Mouse (Mus musculus): ENCODE measurements around the gene Crygn. TPM values are rescaled to one million over a fixed set of nuclear protein-coding genes. Genes with fewer than 3 reads are reported as not detected.

Crygn gene
- total and polyA plus RNA-seq, 3 experiments = 2.0 TPM; not detected in 2

GRCm38 (mm10) chr5:24781048-24781447 is 23.2 kb upstream of the Crygn start:
- Histone ChIP-seq H3K4me3 (replicated peaks in 1 of 3; ENCODE audit: low read depth in 2 of 3, low read length in 2 of 3, poor library complexity in 1 of 3) (no peak overlapping the region), H3K27ac (ENCODE audit: insufficient read depth, low read depth) (no peak overlapping the region), H3K4me2 (ENCODE audit: insufficient read depth, low read depth, poor library complexity, severe bottlenecking) (no peak overlapping the region), H3K9me3 (replicated peaks; ENCODE audit: low read length) (peaks cover 26% of the 10 kb centered on the region), H3K9ac (ENCODE audit: insufficient read depth, low read depth) (no peak overlapping the region), H3K4me1 (ENCODE audit: control insufficient read depth in 1 of 2, insufficient read depth in 2 of 2) (peaks cover 5 to 17% of the 10 kb centered on the region in 2 experiments; a peak in 2 of 4 replicates), H3K27me3 (replicated peaks) (no peaks in the 10 kb centered on the region), H3K36me3 (replicated peaks in 1 of 2; ENCODE audit: control insufficient read depth in 1 of 2, insufficient read depth in 1 of 2, low read length in 1 of 2) (no peaks in the 10 kb centered on the region), H3K79me2 (replicated peaks; ENCODE audit: control insufficient read depth, extremely low read depth, insufficient read depth, poor library complexity, severe bottlenecking) (no peaks in the 10 kb centered on the region)
- dilution Hi-C loops (cut with MboI; ENCODE audit: extremely low pct_ligation_motif_present, extremely low pct_unique_long_range_greater_than_20kb, low sequenced_read_pairs) = no loop called here
- DNase-seq (ENCODE audit: extremely low read depth) = peak; percentile 34
- TF ChIP-seq IRF4 (IDR thresholded peaks at IDR 0.05; ENCODE audit: low read depth, low read length) (no peak), ETS1 (conservative IDR thresholded peaks at IDR 0.05; ENCODE audit: low read depth, low read length) (no peak), ZKSCAN1 (IDR thresholded peaks at IDR 0.05; ENCODE audit: borderline replicate concordance, low read depth, low read length) (no peak), NELFE (IDR thresholded peaks at IDR 0.05; ENCODE audit: low read depth, low read length) (no peak), TBP (conservative IDR thresholded peaks at IDR 0.05; ENCODE audit: low read depth, low read length) (no peak), SIN3A (IDR thresholded peaks at IDR 0.05; ENCODE audit: low read length) (no peak), MYC (IDR thresholded peaks at IDR 0.05; ENCODE audit: low read depth, low read length) (no peak), MAX (IDR thresholded peaks at IDR 0.05; ENCODE audit: low read length) (no peak)
- in situ Hi-C loops (cut with MboI; ENCODE audit: low pct_ligation_motif_present, low pct_unique_long_range_greater_than_20kb, low sequenced_read_pairs) = loop anchor here (5.0 kb wide), 1 partner anchor 109 kb away; no protein-coding TSS in a partner anchor

- H3K4me3 ChIP-seq (replicated peaks in 1 of 3; ENCODE audit: low read depth in 2 of 3, low read length in 2 of 3, poor library complexity in 1 of 3) = no peak overlapping the region
- peaks cover 21% of the 10 kb centered on the region for H3K9me3 ChIP-seq (replicated peaks; ENCODE audit: low read length)
- H3K4me1 ChIP-seq (ENCODE audit: control insufficient read depth in 1 of 2, insufficient read depth in 2 of 2) = peaks cover 5 to 17% of the 10 kb centered on the region in 2 experiments; a peak in 2 of 4 replicates
- no peaks in the 10 kb centered on the region for H3K36me3 ChIP-seq (replicated peaks in 1 of 2; ENCODE audit: control insufficient read depth in 1 of 2, insufficient read depth in 1 of 2, low read length in 1 of 2)
- in situ Hi-C loops (cut with MboI; ENCODE audit: low pct_ligation_motif_present, low pct_unique_long_range_greater_than_20kb, low sequenced_read_pairs) = loop anchor here (5.0 kb wide), 1 partner anchor 108 kb away; no protein-coding TSS in a partner anchor
- TF ChIP-seq SIN3A (IDR thresholded peaks at IDR 0.05; ENCODE audit: low read length) = no peak
- TF ChIP-seq MEF2A (IDR thresholded peaks at IDR 0.05; ENCODE audit: borderline replicate concordance, low read depth, low read length) = no peak
- TF ChIP-seq MAX (IDR thresholded peaks at IDR 0.05; ENCODE audit: low read length) = no peak
- no peak for TF ChIP-seq MAFK (IDR thresholded peaks at IDR 0.05; ENCODE audit: insufficient replicate concordance, low read length)
- TF ChIP-seq HCFC1 (IDR thresholded peaks at IDR 0.05; ENCODE audit: low read depth, low read length) = no peak
- no peak for TF ChIP-seq MAZ (IDR thresholded peaks at IDR 0.05; ENCODE audit: low read depth, low read length)
- TF ChIP-seq ELF1 (IDR thresholded peaks at IDR 0.05; ENCODE audit: low read depth, low read length) = no peak
- TF ChIP-seq ZC3H11A (IDR thresholded peaks at IDR 0.05; ENCODE audit: low read depth, low read length) = 0 out of 2 replicates have a peak, but pooled peaks have one; percentile 21
- TF ChIP-seq ETS1 (conservative IDR thresholded peaks at IDR 0.05; ENCODE audit: low read depth, low read length) = no peak
- 0 out of 2 replicates have a peak, but pooled peaks have one; percentile 10 for TF ChIP-seq E2F4 (IDR thresholded peaks at IDR 0.05; ENCODE audit: insufficient replicate concordance, low read depth, low read length)
- TF ChIP-seq SMC3 (IDR thresholded peaks at IDR 0.05; ENCODE audit: low read depth, low read length) = peak; percentile 77
- TF ChIP-seq CHD2 (IDR thresholded peaks at IDR 0.05; ENCODE audit: low read length) = no peak
- no peak for TF ChIP-seq MYC (IDR thresholded peaks at IDR 0.05; ENCODE audit: low read depth, low read length)
- no peak for TF ChIP-seq NELFE (IDR thresholded peaks at IDR 0.05; ENCODE audit: low read depth, low read length)
- no peak for TF ChIP-seq MXI1 (IDR thresholded peaks at IDR 0.05; ENCODE audit: low read depth, low read length)
- no peak for TF ChIP-seq USF2 (conservative IDR thresholded peaks at IDR 0.05; ENCODE audit: low read depth, low read length)
- TF ChIP-seq UBTF (IDR thresholded peaks at IDR 0.05; ENCODE audit: low read depth, low read length) = no peak
- TF ChIP-seq KAT2A (IDR thresholded peaks at IDR 0.05; ENCODE audit: insufficient replicate concordance, low read length) = no peak
- no peak for TF ChIP-seq GABPA (IDR thresholded peaks at IDR 0.05; ENCODE audit: insufficient replicate concordance, low read depth, low read length)
- peak; percentile 65 to 68 for TF ChIP-seq CTCF (conservative IDR thresholded peaks at IDR 0.05 in 1 of 2, IDR thresholded peaks at IDR 0.05 in 1 of 2; ENCODE audit: low read depth in 2 of 2, low read length in 2 of 2)
- TF ChIP-seq ZMIZ1 (IDR thresholded peaks at IDR 0.05; ENCODE audit: low read depth, low read length) = no peak
- TF ChIP-seq TCF12 (IDR thresholded peaks at IDR 0.05; ENCODE audit: low read depth, low read length) = no peak
- no peak for TF ChIP-seq TBP (conservative IDR thresholded peaks at IDR 0.05; ENCODE audit: low read depth, low read length)
- TF ChIP-seq CHD1 (IDR thresholded peaks at IDR 0.05; ENCODE audit: low read depth, low read length) = no peak
- peak; percentile 56 for TF ChIP-seq RAD21 (IDR thresholded peaks at IDR 0.05; ENCODE audit: low read depth, low read length)
- TF ChIP-seq IRF4 (IDR thresholded peaks at IDR 0.05; ENCODE audit: low read depth, low read length) = no peak
- no peak for TF ChIP-seq ZKSCAN1 (IDR thresholded peaks at IDR 0.05; ENCODE audit: borderline replicate concordance, low read depth, low read length)
- no peak overlapping the region for H3K9ac ChIP-seq (ENCODE audit: insufficient read depth, low read depth)
- H3K27me3 ChIP-seq (replicated peaks) = no peaks in the 10 kb centered on the region
- DNase-seq (ENCODE audit: extremely low read depth) = peak; percentile 57
- 0 out of 2 replicates have a peak overlapping the region, but pooled peaks have one; percentile 40 for H3K4me2 ChIP-seq (ENCODE audit: insufficient read depth, low read depth, poor library complexity, severe bottlenecking)
- no peaks in the 10 kb centered on the region for H3K79me2 ChIP-seq (replicated peaks; ENCODE audit: control insufficient read depth, extremely low read depth, insufficient read depth, poor library complexity, severe bottlenecking)
- H3K27ac ChIP-seq (ENCODE audit: insufficient read depth, low read depth) = no peak overlapping the region
- dilution Hi-C loops (cut with MboI; ENCODE audit: extremely low pct_ligation_motif_present, extremely low pct_unique_long_range_greater_than_20kb, low sequenced_read_pairs) = no loop called here
Observed at GRCm38 (mm10) chr5:24779881-24780512, 22.2 kb upstream of the Crygn start.
